Mouse (Mus musculus) 416B (cell line): ENCODE measurements around the gene Tnr.

Experiments
- DNase-seq: peaks from one replicate; pipeline ENCODE4 v3.0.0; 2011; ENCODE audit warnings: low read depth

Gene Tnr

GRCm38 (mm10) chr1:159523578-159523977 is at the start of gene Tnr:
Tnr (plus strand) TSS chr1:159523769.
- peak; percentile 39 for DNase-seq

- DNase-seq, result no peak
Measured at GRCm38 (mm10) chr1:159489853-159490435, 33.6 kb upstream of the Tnr start.

DNA sequence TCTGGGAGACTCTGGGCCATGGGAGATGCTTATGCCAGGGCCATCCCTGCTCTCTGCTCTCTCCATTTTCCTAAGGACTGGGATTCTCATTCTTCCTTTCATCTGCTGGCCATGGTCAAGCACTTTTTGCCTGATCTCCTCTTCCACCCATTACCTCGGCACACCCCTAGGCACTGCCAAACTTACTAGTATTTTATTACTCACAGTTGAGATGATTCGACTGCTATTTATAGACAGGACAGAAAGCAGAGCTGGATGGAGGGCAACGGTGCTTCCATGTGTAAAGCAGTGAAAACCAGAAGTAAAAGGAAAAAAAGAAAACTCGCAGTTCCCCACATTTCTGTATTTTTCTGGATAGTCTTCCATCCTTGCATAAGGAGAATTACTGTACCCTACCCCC is 31.0 kb upstream of the Tnr start:
- no peak for DNase-seq

DNA sequence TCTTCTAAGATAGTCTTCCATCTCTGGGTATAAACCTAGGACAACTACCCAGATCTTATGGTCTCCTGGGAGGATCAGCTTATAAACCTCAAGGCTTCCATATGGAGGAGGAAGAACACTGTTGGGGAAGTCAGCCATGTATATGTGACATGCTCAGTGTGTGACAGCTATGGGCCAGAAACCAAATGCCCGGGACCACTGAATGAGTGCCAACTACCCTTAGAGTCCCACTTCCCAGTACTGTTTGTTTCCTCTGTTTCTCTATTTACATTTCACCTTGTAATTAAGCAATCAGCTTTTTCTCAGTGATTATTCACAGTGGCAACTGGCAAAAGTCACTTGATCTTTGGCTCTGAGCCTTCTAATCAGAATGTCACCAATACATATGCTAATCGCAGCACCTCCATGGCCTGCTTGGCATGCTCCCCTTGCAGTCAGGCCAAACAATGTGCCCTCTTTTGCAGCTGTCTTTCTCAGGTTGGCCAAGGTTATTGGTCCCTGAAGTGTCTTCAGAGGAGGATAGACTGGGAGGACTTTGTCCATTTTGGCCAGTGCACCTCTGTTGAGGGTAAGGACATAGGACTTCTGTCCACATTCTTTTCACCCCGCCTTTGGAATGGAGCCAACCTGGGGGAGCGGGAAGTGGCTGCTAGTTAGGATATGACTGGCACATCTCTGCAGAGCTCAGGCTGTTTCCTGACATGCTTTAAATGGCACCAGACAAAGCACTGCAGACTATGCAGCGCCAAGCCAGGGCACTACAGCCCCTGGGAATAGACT is 29.7 kb upstream of the Tnr start:
- DNase-seq, result peak; percentile 29

DNA sequence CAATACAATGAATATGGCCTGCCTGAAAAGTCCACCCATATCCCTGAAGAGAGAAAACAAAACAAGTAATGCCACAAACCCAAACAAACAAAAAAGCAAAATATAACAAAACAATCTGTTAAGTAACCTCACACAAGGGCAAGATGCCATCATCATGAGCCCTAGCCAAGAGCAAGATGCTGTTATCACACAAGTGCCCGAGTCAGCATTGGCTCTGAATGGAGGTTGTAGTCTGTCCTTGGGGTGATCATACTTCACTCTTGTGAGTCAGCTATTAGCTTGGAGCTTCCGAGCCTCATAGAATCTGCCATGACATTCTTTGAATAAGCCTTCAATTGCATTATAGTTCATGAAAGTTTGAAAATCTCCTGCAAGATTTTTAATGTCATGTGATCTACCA is 25.3 kb upstream of the Tnr start:
- DNase-seq, result no peak

- no peak for DNase-seq
Measured at GRCm38 (mm10) chr1:159499806-159500460, 23.6 kb upstream of the Tnr start.

- DNase-seq, result no peak
Measured at GRCm38 (mm10) chr1:159501911-159502310, 21.7 kb upstream of the Tnr start.

DNA sequence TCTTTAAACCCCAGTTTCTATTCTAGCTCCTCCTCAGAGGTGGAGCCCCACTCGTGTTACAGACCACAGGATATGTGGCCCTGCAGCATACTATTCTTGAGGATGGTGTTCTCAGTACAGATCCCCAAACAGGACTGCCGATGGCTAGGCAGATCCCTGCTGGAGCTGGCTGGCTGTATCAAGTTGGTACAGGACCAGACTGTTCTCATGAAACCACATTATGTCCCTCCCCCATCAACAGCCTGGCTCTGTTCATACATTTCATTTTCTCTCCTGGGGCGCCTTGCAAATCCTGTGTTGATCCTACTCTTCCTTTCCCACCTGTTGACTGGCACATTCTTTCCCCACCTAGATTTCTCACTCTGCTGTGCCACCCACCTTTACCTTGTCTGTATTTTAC is 12.9 kb upstream of the Tnr start:
- DNase-seq, result no peak

DNA sequence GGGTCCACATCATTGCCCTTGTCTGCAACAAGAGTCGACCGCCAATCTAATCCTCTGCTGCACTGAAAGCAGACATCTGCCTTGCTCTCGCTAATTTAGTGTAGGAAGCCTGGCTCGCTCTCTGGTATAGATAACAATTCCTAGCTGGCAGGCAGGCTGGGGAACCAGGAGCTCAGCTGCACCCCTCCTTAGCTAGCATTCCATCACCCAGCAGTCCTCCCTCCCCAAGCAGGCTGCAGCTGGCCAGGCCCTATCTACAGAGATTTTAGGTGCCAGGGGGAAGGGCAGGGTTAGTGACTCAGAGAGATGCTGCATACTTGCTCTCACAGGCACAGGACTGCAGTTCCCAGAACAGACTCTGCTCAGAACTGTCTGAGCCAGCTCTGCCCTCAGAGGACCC is 5.9 kb upstream of the Tnr start:
- DNase-seq, result no peak

- no peak for DNase-seq
Measured at GRCm38 (mm10) chr1:159519206-159519605, 4.4 kb upstream of the Tnr start.

GRCm38 (mm10) chr1:159523069-159523468 is 500 bp upstream of the Tnr start:
- DNase-seq, result no peak

GRCm38 (mm10) chr1:159524051-159524549 is 531 bp downstream of the Tnr start:
- DNase-seq, result peak; percentile 61

GRCm38 (mm10) chr1:159532841-159533569 is 9.4 kb downstream of the Tnr start:
- no peak for DNase-seq

DNA sequence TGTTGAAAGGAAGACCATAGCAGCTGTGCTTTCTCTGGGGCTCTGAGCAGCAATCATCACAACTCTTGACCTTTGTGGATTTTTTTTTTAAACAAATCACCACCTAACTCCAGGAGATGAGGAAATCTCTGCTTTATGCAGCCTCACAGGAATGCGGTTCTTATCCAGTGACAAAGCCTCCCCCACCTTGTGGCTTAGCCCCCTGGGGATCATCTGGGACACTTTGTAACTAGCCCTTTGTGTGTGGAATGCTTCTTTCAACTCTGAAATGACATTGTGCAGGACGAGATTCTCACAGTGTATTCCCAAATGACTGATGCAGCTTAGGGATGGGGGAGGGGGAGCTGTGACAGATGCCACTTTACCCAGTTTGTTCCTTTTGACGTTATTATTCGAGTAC is 12.0 kb downstream of the Tnr start:
- no peak for DNase-seq

- no peak for DNase-seq
Measured at GRCm38 (mm10) chr1:159537541-159537940, 14.0 kb downstream of the Tnr start.

GRCm38 (mm10) chr1:159538076-159538475 is 14.5 kb downstream of the Tnr start:
- DNase-seq, result no peak

GRCm38 (mm10) chr1:159545470-159546145 is 22.0 kb downstream of the Tnr start:
- no peak for DNase-seq

GRCm38 (mm10) chr1:159551036-159551435 is 27.5 kb downstream of the Tnr start:
- DNase-seq, result no peak

DNA sequence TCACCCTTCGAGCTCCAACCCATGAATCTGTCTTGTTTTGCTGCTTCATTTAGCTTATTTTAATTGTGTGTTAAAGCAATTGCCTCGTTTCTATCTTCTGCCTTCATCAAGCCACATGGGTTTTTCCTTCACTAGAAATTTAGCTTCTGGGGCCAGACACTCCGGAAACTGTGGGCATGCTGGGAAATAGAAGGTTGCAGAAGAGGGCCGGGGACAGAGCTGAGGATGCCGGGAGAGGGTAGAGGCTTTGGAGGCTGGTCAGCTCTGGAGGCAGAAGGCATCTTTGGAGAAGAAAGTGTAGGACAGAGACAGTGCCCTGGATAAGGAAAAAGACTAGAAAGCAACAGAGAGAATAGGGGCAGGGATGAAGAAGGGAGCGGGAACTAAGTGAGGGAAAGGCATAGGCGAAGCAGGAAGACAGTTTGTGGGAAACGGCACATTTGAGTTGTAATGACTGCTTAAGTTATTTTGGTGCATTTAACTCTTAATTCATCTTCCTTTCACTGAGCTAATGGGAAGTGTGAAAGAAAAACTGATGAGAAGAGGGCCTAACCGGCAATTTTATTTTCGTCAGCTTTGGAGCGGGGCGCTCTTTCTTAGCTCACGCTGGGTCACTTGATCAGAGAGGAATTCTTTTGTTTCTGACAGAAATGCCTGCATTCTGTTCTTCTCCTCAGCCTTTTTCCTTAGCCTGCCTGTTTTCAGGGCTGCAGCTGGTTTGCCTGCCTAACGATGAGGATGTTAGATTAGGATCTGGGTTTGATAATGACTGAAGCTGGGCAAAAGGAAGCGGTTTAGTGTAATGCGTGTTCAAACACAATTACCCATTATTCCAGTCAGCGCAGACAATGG is 28.2 kb downstream of the Tnr start:
- DNase-seq, result no peak

DNA sequence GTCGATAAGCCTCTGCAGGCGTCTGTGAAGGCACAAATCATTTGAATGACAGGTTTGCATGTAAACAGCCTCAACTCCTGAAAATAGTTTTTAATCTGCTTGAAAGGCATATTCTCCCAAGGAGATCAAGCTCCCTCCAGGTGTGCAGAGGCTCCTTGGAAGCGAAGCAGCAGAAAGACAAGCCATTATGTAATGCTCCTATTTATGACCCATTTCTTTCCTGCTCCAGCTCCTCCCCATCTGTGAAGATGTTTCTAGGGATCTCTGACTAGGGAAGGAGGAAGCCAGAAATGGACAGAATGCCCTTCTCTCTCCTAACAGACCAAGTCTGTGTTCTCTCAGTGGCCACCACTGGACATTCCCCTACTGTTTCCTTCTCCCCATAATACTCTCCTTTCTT is 38.0 kb downstream of the Tnr start:
- no peak for DNase-seq

GRCm38 (mm10) chr1:159565129-159565528 is 41.6 kb downstream of the Tnr start:
- DNase-seq, result no peak
